Mouse (Mus musculus) B cell, adult 62 days (primary cell): Measurements from ENCODE around the gene Etv2. TPM values are rescaled to one million over a fixed set of nuclear protein-coding genes. Genes with fewer than 3 reads are reported as not detected.

Experiments
- total RNA-seq: library from RNA; stranded (reverse); gene quantifications from 4 replicates; pipeline ENCODE4 v1.2.4, GENCODE M21; 2023

Etv2 gene
- not detected in 4 replicates for total RNA-seq

GRCm38 (mm10) chr7:30635752-30636151 lies at the start of gene Etv2:
Gene Etv2, minus strand, starts transcription at chr7:30635852.

GRCm38 (mm10) chr7:30671480-30671879 lies 35.8 kb upstream of the Etv2 start, which contains the start of gene Pmis2:
Gene Pmis2, minus strand, starts transcription at chr7:30671605.

GRCm38 (mm10) chr7:30664529-30665200 lies 29.0 kb upstream of the Etv2 start, which contains the start of gene Haus5:
Gene Haus5, minus strand, starts transcription at chr7:30664994.

GRCm38 (mm10) chr7:30649591-30650540 lies 14.2 kb upstream of the Etv2 start, which contains the start of gene Rbm42:
Gene Rbm42, minus strand, starts transcription at chr7:30650317.

GRCm38 (mm10) chr7:30625530-30626384 lies 9.9 kb downstream of the Etv2 start, which contains the start of gene Cox6b1:
Gene Cox6b1, minus strand, starts transcription at chr7:30626151.

GRCm38 (mm10) chr7:30612654-30613402 lies 22.8 kb downstream of the Etv2 start, which contains the start of gene Upk1a:
Gene Upk1a, minus strand, starts transcription at chr7:30612847.

GRCm38 (mm10) chr7:30598786-30599185 lies 36.9 kb downstream of the Etv2 start, which contains the start of gene Zbtb32:
Gene Zbtb32, minus strand, starts transcription at chr7:30598909.

GRCm38 (mm10) chr7:30588676-30589434 lies 46.8 kb downstream of the Etv2 start, which contains the start of gene Kmt2b:
Gene Kmt2b, minus strand, starts transcription at chr7:30588726.

Other genes with a start within 250 kb of the Etv2 start
- 63.3 to 80.1 TPM (median 74.7 TPM) in 4 replicates for gene Tyrobp, start 222.1 kb downstream of the Etv2 start, total RNA-seq
- 34.8 to 42.0 TPM (median 39.2 TPM) in 4 replicates for gene Hcst, start 216.0 kb downstream of the Etv2 start, total RNA-seq
- gene Nfkbid, start 214.1 kb downstream of the Etv2 start, total RNA-seq, result 332 to 428 TPM (median 371 TPM) in 4 replicates
- gene Aplp1, start 190.3 kb downstream of the Etv2 start, total RNA-seq, result 0.22 TPM in 1 of 4 replicates, not detected in the others
- not detected in 4 replicates for gene Kirrel2, start 178.2 kb downstream of the Etv2 start, total RNA-seq
- not detected in 4 replicates for gene Nphs1, start 177.5 kb downstream of the Etv2 start, total RNA-seq
- not detected in 4 replicates for gene Prodh2, start 142.2 kb downstream of the Etv2 start, total RNA-seq
- 14.2 to 18.7 TPM (median 16.3 TPM) in 4 replicates for gene Arhgap33, start 100.8 kb downstream of the Etv2 start, total RNA-seq
- 2.2 to 3.1 TPM (median 2.7 TPM) in 4 replicates for gene Hspb6, start 83.7 kb downstream of the Etv2 start, total RNA-seq
- gene Proser3, start 83.6 kb downstream of the Etv2 start, total RNA-seq, result 10.2 to 18.1 TPM (median 13.6 TPM) in 4 replicates
- gene Lin37, start 76.0 kb downstream of the Etv2 start, total RNA-seq, result 38.9 to 50.0 TPM (median 41.5 TPM) in 4 replicates
- gene U2af1l4, start 72.6 kb downstream of the Etv2 start, total RNA-seq, result 106 to 140 TPM (median 111 TPM) in 4 replicates
- 9.2 to 12.8 TPM (median 11.8 TPM) in 4 replicates for gene Gm49396, start 72.5 kb downstream of the Etv2 start, total RNA-seq
- gene Psenen, start 72.2 kb downstream of the Etv2 start, total RNA-seq, result 135 to 152 TPM (median 138 TPM) in 4 replicates
- 5.6 to 11.7 TPM (median 8.2 TPM) in 4 replicates for gene Igflr1, start 70.4 kb downstream of the Etv2 start, total RNA-seq
- gene Kmt2b, start 47.1 kb downstream of the Etv2 start, total RNA-seq, result 104 to 116 TPM (median 108 TPM) in 4 replicates
- gene Zbtb32, start 36.9 kb downstream of the Etv2 start, total RNA-seq, result 0.82 to 1.9 TPM (median 1.6 TPM) in 4 replicates
- gene Upk1a, start 23.0 kb downstream of the Etv2 start, total RNA-seq, result 0.70 TPM in 1 of 4 replicates, not detected in the others
- 177 to 214 TPM (median 201 TPM) in 4 replicates for gene Cox6b1, start 9.7 kb downstream of the Etv2 start, total RNA-seq
- gene Rbm42, start 14.5 kb upstream of the Etv2 start, total RNA-seq, result 87.7 to 100 TPM (median 92.3 TPM) in 4 replicates
- gene Haus5, start 29.1 kb upstream of the Etv2 start, total RNA-seq, result 56.1 to 64.2 TPM (median 59.9 TPM) in 4 replicates
- gene Pmis2, start 35.8 kb upstream of the Etv2 start, total RNA-seq, result not detected in 4 replicates
- gene 2200002J24Rik, start 63.1 kb upstream of the Etv2 start, total RNA-seq, result not detected in 4 replicates
- 0.85 to 3.1 TPM in 2 of 4 replicates, not detected in the others for gene Atp4a, start 76.4 kb upstream of the Etv2 start, total RNA-seq
- gene Tmem147, start 93.7 kb upstream of the Etv2 start, total RNA-seq, result 34.4 to 45.7 TPM (median 41.2 TPM) in 4 replicates
- gene Gapdhs, start 107.8 kb upstream of the Etv2 start, total RNA-seq, result not detected in 4 replicates
- gene Sbsn, start 115.6 kb upstream of the Etv2 start, total RNA-seq, result 2.3 to 5.4 TPM (median 3.3 TPM) in 4 replicates
- not detected in 4 replicates for gene Dmkn, start 127.9 kb upstream of the Etv2 start, total RNA-seq
- not detected in 4 replicates for gene Krtdap, start 152.0 kb upstream of the Etv2 start, total RNA-seq
- 13.9 to 20.5 TPM (median 17.6 TPM) in 4 replicates for gene Ffar2, start 187.9 kb upstream of the Etv2 start, total RNA-seq
- 1.0 to 2.0 TPM (median 1.4 TPM) in 4 replicates for gene Ffar3, start 220.3 kb upstream of the Etv2 start, total RNA-seq
- gene Ffar1, start 225.7 kb upstream of the Etv2 start, total RNA-seq, result 25.4 to 28.3 TPM (median 27.3 TPM) in 4 replicates
- 1,001 to 1,218 TPM (median 1,131 TPM) in 4 replicates for gene Cd22, start 244.5 kb upstream of the Etv2 start, total RNA-seq